Mouse (Mus musculus): ENCODE measurements around the gene Gde1. TPM values are rescaled to one million over a fixed set of nuclear protein-coding genes. Genes with fewer than 3 reads are reported as not detected.

Gene Gde1
- total RNA-seq, 2 experiments from 2014 or later: 132 to 137 TPM

Other genes starting within 250 kb of the Gde1 start
- gene Itpripl2, start 213.8 kb downstream of the Gde1 start, total RNA-seq (2021): 10 to 100 TPM; 14.7 to 18.3 TPM
- gene Coq7, start 172.4 kb downstream of the Gde1 start, total RNA-seq (2021): 10 to 100 TPM; 38.3 to 40.2 TPM
- gene Tmc7, start 121.0 kb downstream of the Gde1 start, total RNA-seq (2021): under 1 TPM; 0.30 to 0.40 TPM
- not detected for gene Tmc5, start 108.5 kb downstream of the Gde1 start, total RNA-seq (2021)
- 1 to 10 TPM; 7.1 to 7.7 TPM for gene Ccp110, start 6.8 kb upstream of the Gde1 start, total RNA-seq (2021)
- 10 to 100 TPM; 54.7 to 66.0 TPM for gene Vps35l, start 34.4 kb upstream of the Gde1 start, total RNA-seq (2021)
- gene Iqck, start 150.0 kb upstream of the Gde1 start, total RNA-seq (2021): 10 to 100 TPM; 18.4 to 20.5 TPM
- 10 to 100 TPM; 48.6 to 68.5 TPM for gene Knop1, start 150.5 kb upstream of the Gde1 start, total RNA-seq (2021)